Mouse (Mus musculus) erythroblast, embryonic 14.5 days (primary cell): Measurements from ENCODE around the gene Slc6a6.

Experiments used
- GATA1 ChIP-seq: IDR thresholded peaks from 2 replicates; pipeline ENCODE4 v1.6.1; 2012; ENCODE audit warnings: low read length, inconsistent platforms, mixed read lengths
- TAL1 ChIP-seq: IDR thresholded peaks from 3 replicates; pipeline ENCODE4 v1.6.1; 2012; ENCODE audit warnings: low read length, inconsistent platforms, mixed read lengths

DNA sequence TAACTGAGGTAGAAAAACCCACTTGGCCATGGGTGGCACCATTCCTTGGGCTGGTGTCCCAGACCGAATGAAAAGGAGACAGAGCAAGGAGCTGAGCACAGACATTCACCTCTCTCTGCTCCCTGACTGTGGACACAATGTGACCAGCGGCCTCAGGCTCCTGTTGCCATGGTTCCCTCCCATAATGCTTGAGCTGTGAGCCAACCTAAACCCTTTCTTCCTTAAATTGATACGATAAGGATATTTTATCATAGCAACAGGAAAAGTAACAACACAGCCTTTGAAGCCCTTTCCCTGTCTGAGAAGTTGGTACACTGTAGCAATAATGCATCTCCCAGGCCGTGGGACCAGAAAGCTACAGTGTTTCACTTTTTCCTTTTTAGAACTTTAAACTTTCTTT, 14.6 kb upstream of the Slc6a6 start:
- TF ChIP-seq GATA1, result no peak
- TF ChIP-seq TAL1, result no peak
